Mouse (Mus musculus) heart, adult 2 months (tissue): Measurements from ENCODE around the gene Cobll1.

Source experiments
- CTCF ChIP-seq: fragments of 200-600 bp; IDR thresholded peaks from 2 replicates; pipeline ENCODE4 v1.8.1; 2022; ENCODE audit warnings: antibody characterized with exemption, mild to moderate bottlenecking, moderate library complexity
- POLR2A ChIP-seq: fragments of 200-500 bp; IDR thresholded peaks from 2 replicates; pipeline ENCODE4 v1.6.1; 2011; ENCODE audit warnings: mild to moderate bottlenecking, low read depth, low read length, control low read depth; ENCODE audit not compliant: insufficient read depth

DNA sequence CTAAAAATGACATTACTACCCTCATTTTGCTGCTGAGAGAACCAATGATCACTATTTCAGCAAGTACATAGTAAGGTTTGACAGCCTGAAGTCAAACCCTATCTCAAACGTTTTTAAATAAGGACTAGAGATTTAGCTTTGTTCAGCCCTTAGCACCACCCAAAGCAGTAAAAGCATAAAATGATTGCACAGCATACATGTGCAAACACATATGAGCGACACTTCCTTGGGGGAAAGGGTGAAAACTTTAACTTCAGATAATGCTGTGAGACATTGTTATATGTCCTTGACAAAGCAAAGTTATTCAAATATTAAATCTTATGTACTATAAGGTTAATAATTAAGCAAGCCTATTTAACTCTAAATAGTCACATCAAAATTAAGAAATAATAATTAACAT lies 18.2 kb upstream of the Cobll1 start:
- TF ChIP-seq CTCF, result no peak
- TF ChIP-seq POLR2A, result no peak
